Mouse (Mus musculus) gastrocnemius, postnatal 4 days (tissue): Measurements from ENCODE around the gene Ptprs. TPM values are rescaled to one million over a fixed set of nuclear protein-coding genes. Genes with fewer than 3 reads are reported as not detected.
A peak's percentile ranks its signal among the peaks of the same experiment; 100 is the strongest.

Experiments used
- DNase-seq, 2 experiments: peaks; one replicate each; pipeline ENCODE4 v3.0.0; 2021 to 2022; ENCODE audit warnings: low spot score in 2 of 2, mixed read lengths in 2 of 2
- total RNA-seq, 2 experiments: library from RNA; stranded (reverse); gene quantifications; 2 replicates each; pipeline ENCODE4 v1.2.3; 2021

Gene Ptprs
- total RNA-seq, 2 experiments from 2014 or later, result 115 TPM

DNA sequence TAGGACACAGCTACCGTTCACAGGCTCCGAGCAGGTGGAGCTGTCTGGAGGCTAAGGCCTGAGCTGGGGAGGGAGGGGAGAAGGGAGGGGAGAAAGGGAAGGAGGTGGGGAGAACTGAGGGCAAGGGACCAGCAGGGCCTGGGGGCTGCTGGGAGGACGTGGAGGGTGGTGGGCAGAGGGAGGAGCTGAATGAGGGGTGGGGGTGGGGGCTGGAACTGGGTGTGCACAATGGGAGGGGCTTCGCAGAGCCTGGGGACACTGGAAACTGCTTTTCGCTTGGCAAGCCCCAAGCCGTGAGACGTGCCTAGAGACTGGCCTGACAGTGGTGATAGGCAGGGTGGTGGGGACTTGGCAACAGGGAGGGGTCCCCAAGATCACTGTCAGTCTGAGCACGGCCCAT lies 7.0 kb downstream of the Ptprs start:
- no peak for DNase-seq

DNA sequence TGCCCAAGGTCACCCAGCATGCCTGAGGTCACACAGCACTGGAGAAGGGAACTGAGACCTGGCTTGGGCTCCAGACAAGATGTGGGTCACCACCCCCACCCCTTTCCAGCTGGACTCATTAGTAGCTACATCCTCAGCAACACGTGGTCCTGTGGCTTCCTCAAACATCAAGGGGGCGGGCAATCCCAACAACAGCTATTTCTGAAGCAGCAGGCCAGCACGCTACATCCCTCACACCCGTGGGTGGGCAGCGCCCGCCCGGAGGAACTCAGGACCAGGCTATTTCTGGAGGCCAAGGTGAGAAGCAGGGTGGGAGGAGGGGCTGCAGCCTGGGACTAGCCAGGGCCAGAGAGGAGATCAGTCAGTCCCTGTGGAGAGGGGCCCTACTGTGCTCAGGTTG lies 7.4 kb downstream of the Ptprs start:
- no peak for DNase-seq

DNA sequence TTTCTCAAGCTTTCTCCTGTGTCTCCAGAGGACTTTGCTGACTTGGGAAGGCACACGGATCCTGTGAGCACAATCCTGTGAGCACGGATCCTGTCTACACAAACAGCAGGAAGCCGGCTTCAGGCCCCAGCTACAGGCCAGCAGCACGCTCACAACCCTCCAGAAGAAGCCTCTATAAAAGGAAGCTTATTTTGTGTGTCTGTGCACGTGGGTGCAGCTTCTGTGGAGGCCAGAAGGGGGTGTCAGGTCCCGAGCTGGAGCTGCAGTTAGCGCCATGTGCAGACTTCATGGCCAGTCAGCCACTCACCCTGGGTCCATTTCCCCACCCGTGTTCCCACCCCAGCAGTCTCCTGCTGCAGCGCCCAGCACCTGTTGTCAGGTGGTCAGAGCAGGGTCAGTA lies 7.9 kb downstream of the Ptprs start:
- DNase-seq, result no peak

DNA sequence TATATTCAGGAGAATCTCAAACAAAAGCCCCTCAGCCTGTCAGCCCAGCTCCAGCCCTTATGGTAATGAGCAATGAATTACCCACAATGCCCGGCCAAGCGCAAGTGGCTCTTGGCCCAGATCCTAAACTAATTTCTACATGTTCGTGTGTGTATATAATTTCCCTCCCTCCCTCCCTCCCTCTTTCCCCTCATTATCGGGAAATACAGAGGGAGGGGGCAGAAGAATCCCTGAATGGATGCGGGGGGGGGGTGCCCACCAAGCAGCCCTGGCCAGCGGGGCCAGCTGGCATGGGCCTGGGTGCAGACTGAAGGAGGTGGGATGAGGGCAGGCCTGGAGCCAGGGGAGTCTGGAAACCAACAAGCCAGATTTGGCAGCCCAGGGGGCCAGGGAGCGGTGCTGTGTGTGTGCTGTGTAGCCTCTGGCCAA lies 8.8 kb downstream of the Ptprs start:
- peak; percentile 45 to 47 for DNase-seq

DNA sequence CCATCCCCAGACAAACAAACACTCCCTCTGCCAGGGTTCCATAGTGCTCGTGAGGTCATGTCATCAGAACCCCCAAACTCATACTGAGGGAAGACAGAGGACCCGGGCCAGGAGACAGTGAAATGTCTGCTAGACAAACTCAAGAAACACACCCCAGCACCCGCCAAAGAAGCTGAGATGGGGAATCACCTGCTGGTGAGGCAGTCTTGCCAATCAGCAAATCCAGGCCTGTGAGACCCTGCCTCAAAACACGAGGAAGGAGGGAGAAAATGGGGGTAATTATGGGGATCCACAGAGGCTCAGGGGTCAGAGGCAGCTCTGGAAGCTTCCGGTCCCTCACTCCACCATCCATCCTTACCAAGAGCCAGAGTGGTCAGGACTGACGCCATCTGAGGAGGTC lies 9.5 kb downstream of the Ptprs start:
- no peak for DNase-seq

DNA sequence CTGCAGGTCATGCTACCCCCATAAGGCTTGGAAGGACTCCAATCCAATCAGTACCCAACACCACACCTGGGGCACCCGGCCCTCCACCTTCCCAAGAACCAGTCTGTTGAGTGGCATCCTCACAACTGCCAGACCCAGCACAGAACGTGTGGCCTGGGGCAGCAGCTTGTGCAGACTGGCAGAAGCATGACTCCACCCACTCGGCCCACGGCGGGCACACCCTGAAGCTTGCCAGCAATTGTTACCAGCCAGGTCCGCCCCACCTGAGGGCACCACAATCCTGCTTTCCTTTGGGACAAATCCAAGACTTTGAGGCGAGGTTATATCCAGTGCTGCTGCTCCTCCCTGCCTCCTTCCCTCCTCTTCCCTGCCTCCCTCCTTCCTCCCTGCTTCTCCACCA lies 11.5 kb downstream of the Ptprs start:
- DNase-seq, result no peak

DNA sequence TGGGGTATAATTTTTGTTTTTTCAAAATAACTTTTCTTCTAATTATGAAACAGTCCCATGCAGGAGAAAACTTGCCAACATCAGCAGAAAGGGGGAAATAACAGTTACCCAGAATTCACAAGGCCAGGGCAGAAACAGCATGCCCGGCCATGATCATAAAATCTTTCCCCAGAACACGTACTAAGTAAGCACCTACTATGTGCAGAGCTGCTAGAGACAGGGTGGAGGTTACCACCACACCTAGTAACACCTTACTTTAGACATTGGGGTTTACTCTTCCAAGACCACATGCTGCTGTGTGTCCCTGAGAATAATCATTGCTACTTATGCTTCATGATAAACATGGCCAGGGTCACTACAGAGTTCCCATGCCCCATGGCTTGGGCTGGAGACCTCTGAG lies 11.9 kb downstream of the Ptprs start:
- no peak for DNase-seq

DNA sequence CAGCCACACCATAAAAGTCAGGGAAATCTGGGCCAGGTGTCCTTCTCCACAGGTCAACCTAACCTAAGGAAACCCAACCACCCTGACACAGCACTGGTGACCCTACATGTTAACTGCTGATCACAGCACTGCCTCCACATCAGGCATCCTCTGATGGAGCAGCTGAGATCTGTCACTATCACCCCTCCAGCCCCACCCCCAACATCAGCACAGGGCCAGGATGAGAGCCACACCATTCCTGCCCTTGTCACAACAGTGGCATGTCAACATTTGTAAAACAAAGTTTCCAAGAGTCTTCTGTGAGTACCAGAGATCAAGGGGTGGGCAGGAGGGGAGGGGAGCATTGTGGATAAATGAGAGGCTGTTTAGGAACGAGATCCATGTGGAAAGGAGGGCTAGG lies 12.8 kb downstream of the Ptprs start:
- DNase-seq, result no peak

DNA sequence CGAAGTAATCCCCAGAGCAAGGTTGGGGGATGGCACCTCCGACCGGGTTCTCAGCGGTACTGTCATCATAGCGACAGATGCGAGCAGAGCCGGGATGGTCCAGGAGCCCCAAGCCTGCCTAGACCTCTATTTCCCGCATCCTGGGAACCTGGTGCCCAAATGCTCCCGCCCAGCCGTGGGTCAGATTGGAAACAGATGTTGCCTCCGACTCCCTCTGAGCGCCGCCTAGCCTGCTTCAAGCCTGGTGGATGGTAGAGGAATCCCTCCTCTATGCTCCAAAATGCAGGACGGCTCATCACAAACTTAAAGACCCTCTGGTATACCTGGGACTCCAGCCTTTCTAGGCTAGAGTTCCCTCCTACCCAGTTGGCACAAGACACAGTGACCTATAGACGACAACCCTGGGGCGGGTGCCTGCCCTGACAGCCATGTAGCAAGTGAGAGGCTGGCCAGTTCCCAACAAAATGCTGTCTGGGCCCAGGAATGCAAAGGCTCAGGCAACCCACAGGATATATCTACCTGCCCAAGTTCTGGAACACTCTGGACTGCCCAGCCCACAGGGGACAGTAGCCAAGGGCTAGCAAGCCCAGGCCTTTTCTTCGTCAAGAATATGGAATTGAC lies 13.3 kb downstream of the Ptprs start:
- DNase-seq, result peak in 1 of 2 experiments; percentile 51

DNA sequence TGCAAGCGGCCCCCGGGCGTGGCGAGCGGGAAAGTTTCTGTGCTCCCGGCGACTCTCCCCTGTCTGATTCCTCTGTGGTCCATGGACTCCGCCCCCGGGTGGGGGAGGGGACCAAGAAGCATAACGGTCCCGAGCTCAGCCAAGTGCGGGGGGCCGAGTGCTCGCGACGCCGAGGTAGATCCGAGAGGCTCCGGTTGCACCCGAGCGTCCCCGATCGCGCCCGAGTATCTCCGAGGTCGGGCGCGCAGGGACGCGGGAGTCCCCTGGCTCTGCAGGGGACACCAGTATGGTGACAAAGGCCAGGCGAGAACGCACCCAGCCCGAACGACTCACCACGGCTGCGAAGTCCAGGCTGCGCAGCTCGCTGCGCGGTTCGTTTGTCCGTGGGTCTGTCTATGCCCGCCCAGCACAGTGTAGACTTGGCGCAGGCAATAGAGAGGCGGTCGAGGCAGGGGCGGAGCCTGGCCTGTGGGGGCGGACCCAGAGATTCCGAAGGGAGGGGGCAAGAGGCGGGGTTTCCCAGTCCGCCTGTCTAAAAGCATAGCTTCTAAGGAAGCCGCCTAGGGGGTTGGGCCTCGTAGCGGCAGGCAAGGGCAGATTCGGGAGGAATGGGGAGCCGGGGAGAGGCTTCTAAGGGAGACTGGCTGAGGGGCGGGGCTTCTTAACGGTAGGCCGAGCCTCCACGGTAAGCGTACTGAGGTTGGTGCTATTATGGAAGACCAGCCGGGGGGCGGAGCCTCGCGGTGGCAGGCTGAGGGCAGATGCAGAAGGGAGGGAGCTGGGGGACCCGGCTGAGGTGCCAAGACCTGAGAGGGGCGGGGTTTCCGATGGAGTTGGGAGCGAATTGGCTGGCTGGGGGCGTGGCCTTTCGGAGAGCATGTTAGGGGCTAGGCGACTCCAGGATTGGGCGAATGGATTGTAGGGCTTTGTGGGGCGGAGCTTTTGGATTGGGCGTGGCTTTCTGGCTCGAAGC lies 14.2 kb downstream of the Ptprs start:
- DNase-seq, result peak; percentile 96 to 99

DNA sequence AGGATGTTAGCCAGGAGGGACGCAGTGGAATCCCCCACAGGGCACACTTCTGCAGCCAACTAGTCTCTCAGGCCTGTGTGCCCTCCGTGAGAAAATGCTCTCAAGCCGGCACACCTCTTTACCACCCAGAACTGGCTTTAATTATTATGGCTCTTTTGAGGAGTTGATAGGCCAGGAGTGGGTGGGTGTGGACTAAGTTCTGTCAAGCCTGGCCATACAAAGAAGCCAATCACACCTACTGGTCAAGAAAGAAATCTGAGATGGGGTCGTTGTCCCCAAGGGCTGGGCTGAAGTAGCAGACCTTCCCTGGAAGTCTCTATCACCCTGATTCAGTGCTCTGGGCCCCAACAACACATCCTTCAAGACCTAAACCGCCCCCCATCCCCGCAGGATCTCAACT lies 15.4 kb downstream of the Ptprs start:
- DNase-seq, result no peak

DNA sequence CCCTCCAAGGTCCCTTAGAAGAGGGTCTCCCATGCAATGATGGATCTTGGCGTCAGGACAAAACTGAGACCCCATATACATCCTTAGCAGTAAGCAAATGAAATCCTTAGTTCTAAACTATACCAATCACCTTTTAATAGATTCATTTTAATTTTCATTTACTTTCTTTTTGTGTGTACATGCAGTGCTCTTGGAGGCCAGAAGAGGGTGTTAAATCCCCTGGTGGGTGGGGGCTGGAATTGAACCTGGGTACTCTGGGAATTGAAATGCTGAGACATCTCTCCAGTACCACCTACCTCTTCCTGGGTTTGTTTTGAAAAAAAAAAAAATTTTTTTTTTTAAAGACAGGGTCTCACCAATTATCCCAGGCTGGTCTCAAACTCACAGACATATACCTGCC lies 18.8 kb downstream of the Ptprs start:
- DNase-seq, result no peak

DNA sequence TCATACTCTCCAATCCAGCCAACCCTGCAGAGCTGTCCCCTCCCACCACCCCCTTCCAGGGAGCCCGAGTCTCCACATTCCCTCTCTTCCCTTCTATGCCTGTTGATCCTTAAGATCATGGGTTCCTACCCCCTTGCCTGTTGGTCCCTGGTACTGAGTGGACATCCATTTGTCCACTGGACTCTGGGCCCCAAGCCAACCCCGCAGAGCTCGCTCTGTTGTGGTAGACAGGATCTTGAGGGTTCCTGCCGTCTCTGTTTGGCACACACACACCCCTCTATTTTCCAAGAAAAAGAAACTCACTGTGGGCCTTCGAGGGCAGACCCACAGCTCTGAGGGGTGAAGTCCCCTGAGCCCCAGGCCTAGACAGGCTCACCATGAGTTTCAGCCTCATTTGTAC lies 19.9 kb downstream of the Ptprs start:
- DNase-seq, result no peak

DNA sequence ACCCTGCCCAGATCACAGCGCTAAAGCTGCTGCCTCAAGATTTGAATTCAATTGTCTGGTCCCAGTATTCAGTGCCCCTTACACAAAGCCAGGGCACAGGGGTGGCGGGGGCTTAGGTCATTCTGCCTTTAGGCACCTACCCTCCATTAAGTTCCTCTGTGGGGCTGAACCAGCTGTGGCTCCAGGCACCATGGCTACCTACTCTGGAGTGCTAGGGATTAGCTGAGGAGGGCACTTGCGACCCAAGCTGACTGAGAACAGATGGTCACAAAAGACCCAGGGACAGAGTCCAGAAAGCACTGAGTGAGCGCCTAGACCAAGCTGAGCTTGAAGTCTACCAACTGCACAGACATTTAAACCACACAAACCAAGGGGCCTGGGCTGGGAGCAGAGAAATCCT lies 22.6 kb downstream of the Ptprs start:
- DNase-seq, result no peak

DNA sequence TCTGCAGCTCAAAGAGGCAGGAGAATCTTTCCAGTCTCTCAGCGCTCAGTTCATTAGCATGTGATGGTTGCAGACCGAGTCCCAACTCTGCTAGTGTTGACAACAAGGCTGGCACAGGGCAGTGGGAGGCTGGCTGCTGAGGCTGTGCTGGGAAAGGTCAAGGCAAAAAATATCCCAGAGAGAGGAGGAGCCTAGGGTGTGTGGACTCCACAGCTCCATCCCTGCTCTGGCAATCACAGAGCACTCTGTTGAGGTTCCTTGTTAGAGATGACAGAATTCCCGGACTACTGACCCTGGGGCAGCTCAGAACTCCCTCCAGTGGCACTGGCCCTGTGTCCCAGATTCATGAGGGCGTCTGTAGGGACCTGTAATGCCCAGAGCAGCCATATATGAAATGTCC lies 23.0 kb downstream of the Ptprs start:
- DNase-seq, result no peak

DNA sequence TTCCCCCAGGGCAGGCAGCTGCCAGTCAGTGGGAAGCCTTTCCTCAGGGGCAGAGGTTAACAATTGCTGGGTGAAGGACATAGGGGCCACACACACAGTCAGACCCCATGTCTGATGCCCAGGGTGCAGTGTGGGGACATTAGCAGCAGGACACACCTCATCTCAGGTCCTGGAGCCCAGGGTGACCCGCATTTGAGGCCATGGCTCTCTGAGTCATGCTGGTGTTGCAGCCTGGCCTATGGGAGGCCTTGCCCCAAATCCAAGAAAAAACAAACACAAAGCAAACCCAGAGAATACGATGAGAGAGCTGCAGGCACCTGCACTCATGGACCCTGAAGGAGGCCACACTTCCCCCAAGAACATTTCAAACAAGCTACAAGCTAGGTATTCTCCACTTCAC lies 28.6 kb downstream of the Ptprs start:
- no peak for DNase-seq

DNA sequence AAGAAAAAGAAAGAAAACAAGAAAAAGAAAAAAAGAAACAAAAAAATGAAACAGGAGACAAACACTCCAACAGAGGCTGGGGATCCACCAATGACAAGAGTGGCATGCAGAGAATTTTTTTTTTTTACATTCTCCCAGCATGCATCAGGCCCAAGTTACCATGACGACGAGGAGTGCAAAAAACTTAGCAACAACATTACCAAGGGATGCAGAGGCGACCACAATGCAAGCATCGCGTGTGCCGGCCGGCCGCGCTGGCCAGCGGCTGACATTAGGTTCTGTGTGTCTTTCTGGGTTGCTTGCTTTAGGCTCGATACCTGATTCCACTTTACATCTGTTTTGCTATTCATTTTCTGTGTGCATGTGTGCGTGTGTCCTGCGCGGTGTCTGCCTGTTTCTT lies 30.9 kb downstream of the Ptprs start:
- no peak for DNase-seq

DNA sequence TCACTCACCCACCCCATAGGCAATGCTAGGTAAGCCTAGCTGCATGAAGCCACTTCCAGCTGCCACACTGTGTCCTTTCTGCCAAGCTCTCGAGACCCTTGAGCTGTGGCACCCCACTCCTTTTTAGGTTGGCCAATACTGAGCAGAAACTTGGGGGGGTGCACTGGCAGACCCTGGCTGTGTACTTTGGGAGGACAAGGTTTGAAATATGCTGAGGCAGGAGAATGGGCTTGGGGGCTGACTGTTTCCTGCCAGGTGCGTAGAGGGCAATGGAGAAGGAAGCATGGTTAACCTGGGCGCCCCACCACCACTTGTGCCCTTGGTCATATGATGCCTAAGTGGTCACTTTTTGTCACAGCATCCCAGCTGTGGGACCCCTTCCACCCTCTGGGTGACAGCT lies 31.5 kb downstream of the Ptprs start:
- DNase-seq, result no peak

DNA sequence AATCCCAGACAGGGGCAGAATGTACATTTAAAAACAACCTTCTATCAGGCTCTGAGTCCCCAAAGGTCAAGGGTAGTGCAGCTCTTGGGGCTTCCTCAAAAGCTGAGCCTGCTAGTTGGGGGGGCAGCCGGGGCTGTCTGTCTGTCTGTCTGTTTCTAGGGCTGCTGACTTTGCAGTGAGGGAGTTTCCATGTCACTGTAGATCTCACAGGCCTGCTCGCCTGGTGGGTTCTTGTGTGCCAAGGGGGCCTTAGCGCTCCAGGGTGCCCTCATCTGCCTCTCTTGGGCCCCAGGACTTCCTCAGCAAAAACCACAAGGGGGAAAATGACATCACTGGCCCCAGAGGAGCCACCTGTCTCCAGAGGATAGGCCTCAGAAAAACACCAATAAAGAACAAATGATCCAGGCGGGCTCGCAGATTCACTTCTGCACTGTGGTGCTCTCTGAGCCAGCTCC lies 32.9 kb downstream of the Ptprs start:
- no peak for DNase-seq

DNA sequence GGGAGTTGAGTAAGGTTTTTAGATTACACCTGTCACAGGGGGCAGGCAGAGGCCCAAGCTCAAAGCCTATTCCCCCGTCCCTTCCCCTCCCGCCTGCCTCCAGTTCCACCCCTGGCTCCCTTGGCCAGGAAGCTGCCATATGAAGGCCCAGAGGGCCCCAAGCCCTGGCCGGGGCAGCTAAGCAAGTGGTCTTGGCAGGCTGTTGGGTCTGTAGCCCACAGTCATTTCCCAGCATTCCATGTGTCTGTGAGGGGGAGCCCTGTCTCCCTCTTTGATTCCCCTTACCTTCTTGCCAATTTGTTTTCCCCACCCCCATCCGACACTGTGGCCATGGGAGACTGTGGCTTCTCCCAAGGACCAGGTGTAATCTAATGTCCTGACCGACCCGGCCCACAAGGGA lies 34.0 kb downstream of the Ptprs start:
- DNase-seq, result no peak

DNA sequence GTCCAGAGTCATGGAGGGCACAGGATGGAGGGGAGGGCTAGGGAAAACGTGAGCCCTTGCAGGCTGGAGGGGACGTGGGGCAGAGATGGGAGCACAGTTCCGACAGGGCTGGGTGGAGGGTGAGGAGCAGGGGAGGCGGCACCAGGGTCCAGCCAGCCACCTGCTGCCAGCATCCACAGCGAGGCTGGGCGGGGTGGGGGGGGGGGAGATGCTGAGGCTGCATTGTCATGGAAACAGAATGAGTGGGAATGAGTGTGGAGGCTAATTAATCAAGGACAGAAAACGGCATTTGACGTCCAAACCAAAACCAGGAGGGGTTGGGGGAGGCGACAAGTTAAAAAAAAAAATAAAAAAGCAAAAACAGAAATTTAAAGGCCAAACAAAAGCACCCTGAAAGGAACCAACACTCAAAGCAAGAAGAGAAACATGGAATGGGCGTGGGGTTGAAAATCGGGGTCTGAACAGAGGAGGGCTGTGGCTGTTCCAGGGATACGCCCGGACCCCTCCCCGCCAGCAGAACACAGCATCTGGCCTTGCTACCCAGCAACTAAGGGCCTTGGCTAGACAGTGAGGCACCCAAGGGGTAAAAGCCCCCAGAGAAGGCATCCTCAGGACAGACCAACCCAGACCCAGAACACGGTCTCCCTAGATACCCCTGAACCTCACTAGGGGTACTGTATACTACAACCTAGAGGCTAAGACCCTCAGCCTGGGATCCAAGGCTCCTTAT lies 36.4 kb downstream of the Ptprs start:
- no peak for DNase-seq

DNA sequence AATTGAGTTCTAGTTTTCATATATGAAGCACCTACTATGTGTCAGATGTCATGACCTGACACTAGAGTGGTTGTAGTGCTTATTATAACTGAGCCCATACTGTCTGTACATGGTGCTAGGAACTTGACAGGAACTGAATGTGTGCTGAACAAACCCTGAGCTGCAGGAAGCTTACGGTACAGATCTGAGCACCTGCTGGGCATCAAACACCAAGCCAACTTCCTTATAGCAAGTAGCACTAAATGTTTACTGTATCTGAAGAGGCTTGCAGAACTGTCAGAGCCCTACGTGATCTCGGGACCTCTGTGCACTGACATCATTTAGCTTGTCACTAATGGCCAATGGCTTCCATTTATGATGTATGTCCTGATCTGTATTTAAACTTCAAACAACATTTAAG lies 44.7 kb downstream of the Ptprs start:
- no peak for DNase-seq
